Mouse (Mus musculus) hindbrain, embryonic 15.5 days (tissue): ENCODE results near the gene Scn10a. TPM values are rescaled to one million over a fixed set of nuclear protein-coding genes. Genes with fewer than 3 reads are reported as not detected.

ENCODE experiments used
- ATAC-seq: fragments of 200-750 bp; cut with Nextera tagmentation; 2 replicates; pipeline ENCODE4 v1.8.0; 2017; ENCODE audit warnings: low read depth, moderate number of reproducible peaks, moderate TSS enrichment; ENCODE audit not compliant: low FRiP score
- H3K27ac ChIP-seq: fragments of 300-500 bp; sonication (generic); replicated peaks from 2 replicates; pipeline ENCODE4 v1.5.1; 2015; ENCODE audit warnings: mild to moderate bottlenecking, inconsistent platforms
- H3K27me3 ChIP-seq: fragments of 300-500 bp; sonication (generic); 2 replicates; pipeline ENCODE4 v1.6.1; 2015; ENCODE audit warnings: control low read depth, inconsistent platforms
- H3K36me3 ChIP-seq: fragments of 300-500 bp; sonication (generic); 2 replicates; pipeline ENCODE4 v1.6.1; 2015; ENCODE audit warnings: control low read depth, inconsistent platforms
- H3K4me1 ChIP-seq: fragments of 300-500 bp; sonication (generic); replicated peaks from 2 replicates; pipeline ENCODE4 v1.6.1; 2015; ENCODE audit warnings: control low read depth, inconsistent platforms
- H3K4me2 ChIP-seq: fragments of 300-500 bp; sonication (generic); 2 replicates; pipeline ENCODE4 v1.6.1; 2015; ENCODE audit warnings: moderate library complexity, mild to moderate bottlenecking, inconsistent platforms
- H3K4me3 ChIP-seq: fragments of 300-500 bp; sonication (generic); 2 replicates; pipeline ENCODE4 v1.5.1; 2015; ENCODE audit warnings: mild to moderate bottlenecking, inconsistent platforms
- H3K9ac ChIP-seq: fragments of 300-500 bp; sonication (generic); 2 replicates; pipeline ENCODE4 v1.6.1; 2015; ENCODE audit warnings: inconsistent platforms
- H3K9me3 ChIP-seq: fragments of 300-500 bp; sonication (generic); 2 replicates; pipeline ENCODE4 v1.6.1; 2016; ENCODE audit warnings: control low read depth, inconsistent platforms
- WGBS: fragments of 180-500 bp; shearing (Covaris S2); methylation state at CpG from one replicate; pipeline ENCODE4 v1.1.7; 2015; 5-methylcytosine and 5-hydroxymethylcytosine counted together
- polyA plus RNA-seq: library from polyadenylated mRNA; unstranded; fragments of >200 nt; fragmentation: Nextera tagmentation; extraction: Ambion mirVana; gene quantifications from 2 replicates; pipeline ENCODE4 v1.2.1, GENCODE M21; 2015

The Scn10a gene
- polyA plus RNA-seq, 1 experiment from 2014 or later, result 0.35 TPM

DNA sequence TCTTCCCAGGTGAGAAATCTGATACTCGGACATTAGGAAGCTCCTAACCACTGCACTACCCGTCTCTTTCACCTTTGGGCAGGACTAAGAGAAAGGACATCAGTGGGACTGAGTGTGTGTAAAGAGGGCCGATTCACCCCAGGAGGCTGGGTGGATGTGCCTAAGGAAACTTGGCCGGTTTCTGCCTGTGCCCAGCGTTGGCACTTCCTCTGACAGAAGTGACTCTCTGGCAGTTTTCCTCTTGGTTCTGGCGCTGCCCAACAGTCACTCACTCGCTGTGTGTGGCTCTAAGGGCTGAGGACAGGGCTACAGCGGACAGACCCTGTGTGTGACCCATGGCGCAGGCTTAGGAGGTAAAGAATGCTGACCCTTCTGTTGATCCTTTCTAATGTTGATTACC is 148.5 kb downstream of the Scn10a start:
- WGBS, result 14% methylated on average over 9 of the region's 9 CpGs
- Histone ChIP-seq H3K36me3 (no peaks in the 10 kb centered on the region), H3K27ac (no peak overlapping the region), H3K4me3 (no peak overlapping the region), H3K4me1 (peaks cover 12% of the 10 kb centered on the region), H3K9me3 (no peaks in the 10 kb centered on the region), H3K27me3 (peaks cover 98% of the 10 kb centered on the region), H3K4me2 (no peak overlapping the region), H3K9ac (no peak overlapping the region)
- ATAC-seq, result no peak

DNA sequence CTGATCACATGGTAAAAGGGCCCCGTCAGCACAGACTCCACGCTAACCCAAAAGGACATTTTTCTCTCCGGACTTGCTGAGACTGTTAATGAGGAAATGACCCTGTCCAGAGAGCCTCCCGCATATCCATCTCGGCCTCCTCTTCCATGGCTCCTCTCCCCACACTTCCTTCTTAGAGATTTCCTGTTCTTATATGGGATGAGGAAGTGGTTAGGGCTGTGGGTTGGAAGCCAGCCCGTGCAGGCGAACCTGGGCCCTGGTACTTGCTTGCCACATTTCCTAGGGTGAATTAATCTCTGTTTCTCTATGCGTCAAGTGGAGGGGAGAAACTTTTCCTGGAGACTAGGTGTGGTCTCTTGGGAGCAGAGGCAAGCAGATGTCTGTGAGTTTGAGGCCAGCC is 150.4 kb downstream of the Scn10a start:
- Histone ChIP-seq H3K36me3 (no peaks in the 10 kb centered on the region), H3K9me3 (no peaks in the 10 kb centered on the region), H3K27me3 (peaks cover 96% of the 10 kb centered on the region), H3K4me3 (no peak overlapping the region), H3K4me2 (no peak overlapping the region), H3K9ac (no peak overlapping the region), H3K4me1 (peaks cover 12% of the 10 kb centered on the region), H3K27ac (no peak overlapping the region)
- WGBS, result 78% methylated on average over 8 of the region's 8 CpGs
- no peak for ATAC-seq

GRCm38 (mm10) chr9:119567800-119568199 is 151.3 kb downstream of the Scn10a start:
- Histone ChIP-seq H3K4me3 (no peak overlapping the region), H3K27ac (no peak overlapping the region), H3K9ac (no peak overlapping the region), H3K4me2 (no peak overlapping the region), H3K4me1 (peaks cover 12% of the 10 kb centered on the region), H3K36me3 (no peaks in the 10 kb centered on the region), H3K27me3 (peaks cover 88% of the 10 kb centered on the region), H3K9me3 (no peaks in the 10 kb centered on the region)
- WGBS, result 76% methylated on average over 5 of the region's 5 CpGs
- no peak for ATAC-seq

- Histone ChIP-seq H3K4me1 (peaks cover 18% of the 10 kb centered on the region), H3K36me3 (no peaks in the 10 kb centered on the region), H3K4me3 (no peak overlapping the region), H3K27ac (no peak overlapping the region), H3K27me3 (peaks cover 80% of the 10 kb centered on the region), H3K9me3 (no peaks in the 10 kb centered on the region), H3K9ac (no peak overlapping the region), H3K4me2 (no peak overlapping the region)
- 7% methylated on average over 10 of the region's 10 CpGs for WGBS
- no peak for ATAC-seq
These were observed 152.9 kb downstream of the Scn10a start for GRCm38 (mm10) chr9:119566214-119566613.

- no peaks in the 10 kb centered on the region for H3K36me3 ChIP-seq
- 68% methylated on average over 6 of the region's 6 CpGs for WGBS
- H3K27me3 ChIP-seq, result peaks cover 71% of the 10 kb centered on the region
- H3K4me3 ChIP-seq, result no peak overlapping the region
- peaks cover 13% of the 10 kb centered on the region for H3K4me1 ChIP-seq
- no peaks in the 10 kb centered on the region for H3K9me3 ChIP-seq
- no peak overlapping the region for H3K9ac ChIP-seq
- no peak overlapping the region for H3K4me2 ChIP-seq
- no peak overlapping the region for H3K27ac ChIP-seq
- no peak for ATAC-seq
These were observed 154.3 kb downstream of the Scn10a start for GRCm38 (mm10) chr9:119564803-119565202.

DNA sequence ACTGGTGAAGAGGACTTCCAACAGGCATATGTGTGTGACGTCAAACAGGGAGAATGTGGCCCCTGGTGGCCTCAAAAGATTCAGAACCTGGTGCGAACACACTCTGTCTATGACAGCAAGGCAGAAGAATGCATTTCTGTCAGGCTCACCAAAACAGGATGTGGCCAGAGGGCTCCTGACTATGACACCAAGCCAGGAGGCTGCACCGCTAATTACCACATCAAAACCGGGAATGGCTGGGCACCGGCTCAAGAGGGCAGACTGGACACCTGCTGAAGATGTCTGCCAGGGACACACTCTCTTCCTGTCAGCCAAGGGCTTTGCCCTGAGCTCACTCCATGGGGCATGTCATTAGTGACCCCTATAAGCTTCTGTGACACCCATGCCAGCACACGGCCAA is 155.5 kb downstream of the Scn10a start:
- H3K27me3 ChIP-seq, result peaks cover 62% of the 10 kb centered on the region
- 63% methylated on average over 6 of the region's 6 CpGs for WGBS

GRCm38 (mm10) chr9:119562256-119562655 is 156.9 kb downstream of the Scn10a start:
- Histone ChIP-seq H3K4me1 (peaks cover 13% of the 10 kb centered on the region), H3K27me3 (peaks cover 48% of the 10 kb centered on the region), H3K9ac (no peak overlapping the region), H3K27ac (no peak overlapping the region), H3K4me2 (no peak overlapping the region), H3K9me3 (no peaks in the 10 kb centered on the region), H3K4me3 (no peak overlapping the region), H3K36me3 (no peaks in the 10 kb centered on the region)
- ATAC-seq, result no peak
- WGBS, result 49% methylated on average over 12 of the region's 12 CpGs

More for the DNA sequence above, 155.5 kb downstream of the Scn10a start:
- Histone ChIP-seq H3K36me3 (no peaks in the 10 kb centered on the region), H3K4me2 (no peak overlapping the region), H3K9ac (no peak overlapping the region), H3K9me3 (no peaks in the 10 kb centered on the region), H3K27ac (no peak overlapping the region), H3K4me3 (no peak overlapping the region), H3K4me1 (peaks cover 13% of the 10 kb centered on the region)
- no peak for ATAC-seq

DNA sequence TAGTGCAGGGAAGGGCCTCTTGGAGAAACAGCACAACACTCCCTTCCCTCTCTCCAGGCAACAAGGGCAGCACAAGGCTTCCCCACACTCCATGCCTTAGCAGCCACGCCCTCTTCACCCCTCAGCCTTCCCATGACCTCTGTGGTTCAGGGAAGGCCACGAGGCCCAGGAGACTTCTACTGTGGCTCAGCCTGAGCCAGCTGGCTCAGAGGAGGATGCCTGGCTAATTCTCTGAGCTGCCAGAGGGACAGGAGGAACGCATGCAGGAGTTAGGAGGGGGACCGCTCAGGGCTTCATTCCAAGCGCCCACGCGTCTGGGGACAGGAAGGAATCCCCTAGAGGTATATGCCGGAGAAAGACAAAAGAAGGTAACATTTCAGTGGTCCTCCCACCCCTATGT is 157.4 kb downstream of the Scn10a start:
- Histone ChIP-seq H3K4me2 (no peak overlapping the region), H3K27me3 (peaks cover 43% of the 10 kb centered on the region), H3K27ac (no peak overlapping the region), H3K9me3 (no peaks in the 10 kb centered on the region), H3K9ac (no peak overlapping the region), H3K4me3 (no peak overlapping the region), H3K36me3 (no peaks in the 10 kb centered on the region), H3K4me1 (peaks cover 13% of the 10 kb centered on the region)
- 37% methylated on average over 8 of the region's 8 CpGs for WGBS
- no peak for ATAC-seq

DNA sequence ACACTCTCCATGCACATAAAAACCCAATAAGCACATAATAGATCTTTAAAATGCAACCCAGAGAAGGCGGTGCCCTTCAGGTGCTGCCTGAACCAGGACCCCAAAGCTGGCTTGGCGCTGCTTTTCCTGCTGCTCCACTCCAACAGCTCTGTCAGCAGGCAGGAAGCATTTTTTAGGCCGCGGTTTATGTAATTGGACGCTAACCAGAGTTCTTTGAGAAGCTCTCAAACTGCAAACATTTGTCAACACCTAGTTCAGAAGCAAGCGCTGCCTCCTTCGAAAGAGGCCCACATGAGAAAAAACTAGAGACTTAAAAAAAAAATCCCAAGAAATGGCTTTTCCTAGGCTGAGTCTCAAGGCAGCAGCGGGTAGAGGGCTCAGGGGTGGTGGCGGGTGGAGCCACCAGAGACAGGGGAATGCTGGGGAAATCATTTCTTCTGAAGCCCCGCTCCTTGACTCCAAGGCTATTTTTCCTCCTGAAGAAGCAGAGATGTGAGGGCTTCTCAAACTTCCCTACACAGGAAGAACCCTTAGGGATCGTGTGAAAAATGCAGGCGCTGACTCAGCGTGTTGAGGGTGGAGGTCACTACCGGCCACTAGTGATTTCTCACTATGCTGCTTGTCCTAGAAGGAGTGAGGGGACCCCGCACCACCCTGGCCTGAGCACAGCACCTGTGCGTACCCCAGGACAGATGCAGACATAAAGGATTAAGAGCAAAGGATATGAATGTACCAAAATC is 159.4 kb downstream of the Scn10a start:
- Histone ChIP-seq H3K4me3 (no peak overlapping the region), H3K4me2 (no peak overlapping the region), H3K36me3 (no peaks in the 10 kb centered on the region), H3K27me3 (peaks cover 23% of the 10 kb centered on the region), H3K9me3 (no peaks in the 10 kb centered on the region), H3K9ac (no peak overlapping the region), H3K4me1 (peaks cover 13% of the 10 kb centered on the region), H3K27ac (no peak overlapping the region)
- no peak for ATAC-seq
- 81% methylated on average over 16 of the region's 16 CpGs for WGBS

Other genes with a start within 250 kb of the Scn10a start
- 0.31 and 0.42 TPM in 2 replicates for gene Scn5a, start 140.3 kb downstream of the Scn10a start, polyA plus RNA-seq
- 0.29 and 0.52 TPM in 2 replicates for gene Scn11a, start 106.1 kb upstream of the Scn10a start, polyA plus RNA-seq
- 64.3 and 65.4 TPM in 2 replicates for gene Wdr48, start 175.6 kb upstream of the Scn10a start, polyA plus RNA-seq
- gene Gorasp1, start 218.2 kb upstream of the Scn10a start, polyA plus RNA-seq, result 25.8 and 28.9 TPM in 2 replicates
- 1.2 and 1.5 TPM in 2 replicates for gene Ttc21a, start 218.3 kb upstream of the Scn10a start, polyA plus RNA-seq